Mouse (Mus musculus): ENCODE results near the gene Mis18bp1. TPM values are rescaled to one million over a fixed set of nuclear protein-coding genes. Genes with fewer than 3 reads are reported as not detected.
"Not testable (repeated sequence)": the region's sequence is repeated elsewhere in the genome, so short reads cannot be mapped to it uniquely, and the experiment has no call there.

Mis18bp1 gene
- polyA plus RNA-seq (2011; ENCODE audit: insufficient read length, low read depth, missing spikeins): 14.1 and 18.1 TPM in 2 replicates

GRCm38 (mm10) chr12:65172021-65172951 lies at the start of gene Mis18bp1:
Mis18bp1 (minus strand) TSS chr12:65172604.
- H3K4me3 ChIP-seq (ENCODE audit: insufficient read depth, low read length): peak within 1 kb of the TSS; percentile 98
- peak; percentile 56 for TF ChIP-seq POLR2A (IDR thresholded peaks at IDR 0.05; ENCODE audit: low read depth, low read length)
- TF ChIP-seq CTCF (IDR thresholded peaks at IDR 0.05; ENCODE audit: borderline replicate concordance, insufficient read depth, low read length): no peak

GRCm38 (mm10) chr12:65216404-65216840 lies 44.0 kb upstream of the Mis18bp1 start:
- TF ChIP-seq POLR2A (IDR thresholded peaks at IDR 0.05; ENCODE audit: low read depth, low read length): no peak
- TF ChIP-seq CTCF (IDR thresholded peaks at IDR 0.05; ENCODE audit: borderline replicate concordance, insufficient read depth, low read length): no peak
- H3K27ac ChIP-seq (ENCODE audit: insufficient read depth, low read length): no peak overlapping the region
- no peaks in the 10 kb centered on the region for H3K4me1 ChIP-seq (ENCODE audit: control insufficient read depth, insufficient read depth, low read length)
- H3K4me3 ChIP-seq (ENCODE audit: insufficient read depth, low read length): no peak overlapping the region

More at GRCm38 (mm10) chr12:65172021-65172951, at the start of gene Mis18bp1:
- H3K4me1 ChIP-seq (ENCODE audit: control insufficient read depth, insufficient read depth, low read length): no peaks in the 10 kb centered on the region; the same call in 1 of the 2 replicates
- peak within 1 kb of the TSS; percentile 95 for H3K27ac ChIP-seq (ENCODE audit: insufficient read depth, low read length)

GRCm38 (mm10) chr12:65206431-65206830 lies 34.0 kb upstream of the Mis18bp1 start:
- TF ChIP-seq CTCF (IDR thresholded peaks at IDR 0.05; ENCODE audit: borderline replicate concordance, insufficient read depth, low read length): no peak
- TF ChIP-seq POLR2A (IDR thresholded peaks at IDR 0.05; ENCODE audit: low read depth, low read length): no peak
- Histone ChIP-seq H3K4me3 (ENCODE audit: insufficient read depth, low read length) (no peak overlapping the region), H3K27ac (ENCODE audit: insufficient read depth, low read length) (no peak overlapping the region)

DNA sequence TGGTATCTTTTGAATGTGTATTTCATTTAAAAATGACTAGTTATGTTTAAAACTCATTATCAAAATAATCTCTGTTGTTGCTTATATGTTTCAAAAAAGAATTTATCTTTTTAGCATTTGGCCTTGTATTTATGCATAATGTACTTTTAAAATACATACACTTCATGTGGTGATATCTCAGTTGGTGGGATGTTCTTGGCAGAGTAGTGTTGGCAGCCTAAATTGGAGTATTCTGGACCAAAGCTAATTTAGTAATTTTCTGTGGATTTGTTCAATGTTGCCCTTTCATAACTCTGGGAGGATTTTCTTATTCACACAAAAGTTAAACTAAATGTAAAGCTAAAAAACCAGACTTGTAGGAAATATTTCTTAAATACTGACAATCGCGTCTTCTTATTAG lies 29.4 kb upstream of the Mis18bp1 start:
- TF ChIP-seq CTCF (IDR thresholded peaks at IDR 0.05; ENCODE audit: borderline replicate concordance, insufficient read depth, low read length) (no peak), POLR2A (IDR thresholded peaks at IDR 0.05; ENCODE audit: low read depth, low read length) (no peak)
- Histone ChIP-seq H3K27ac (ENCODE audit: insufficient read depth, low read length) (no peak overlapping the region), H3K4me3 (ENCODE audit: insufficient read depth, low read length) (no peak overlapping the region), H3K4me1 (ENCODE audit: control insufficient read depth, insufficient read depth, low read length) (no peaks in the 10 kb centered on the region)

More at GRCm38 (mm10) chr12:65206431-65206830, 34.0 kb upstream of the Mis18bp1 start:
- no peaks in the 10 kb centered on the region for H3K4me1 ChIP-seq (ENCODE audit: control insufficient read depth, insufficient read depth, low read length)

DNA sequence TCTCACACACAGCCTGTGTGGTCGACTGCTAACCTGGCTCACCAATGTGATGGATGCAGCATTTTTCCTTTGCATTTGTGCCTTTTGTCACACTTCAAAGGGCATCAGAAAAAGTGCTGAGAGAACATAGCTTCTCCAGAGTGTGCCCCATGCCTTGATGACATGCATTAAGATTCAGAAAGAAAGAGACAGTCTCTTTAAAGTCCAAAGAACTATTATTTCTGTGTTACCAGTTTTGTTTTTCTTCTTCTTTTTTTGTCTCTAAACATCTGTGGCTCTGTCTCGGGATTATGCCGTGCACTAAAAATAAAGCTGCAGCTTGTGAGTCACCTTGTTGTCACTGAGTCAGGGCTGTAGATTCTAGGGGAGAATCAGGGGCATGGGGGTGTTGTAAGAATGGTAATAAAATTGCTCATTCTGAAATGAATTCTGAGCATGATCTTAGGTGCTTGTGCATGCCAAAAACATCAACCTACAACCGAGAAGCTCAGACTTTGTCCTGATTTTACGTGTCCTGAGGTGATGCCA lies 21.7 kb upstream of the Mis18bp1 start:
- no peak for TF ChIP-seq POLR2A (IDR thresholded peaks at IDR 0.05; ENCODE audit: low read depth, low read length)
- peak overlapping the region; percentile 72; the same call in 1 of the 2 replicates for H3K27ac ChIP-seq (ENCODE audit: insufficient read depth, low read length)
- H3K4me3 ChIP-seq (ENCODE audit: insufficient read depth, low read length): no peak overlapping the region
- H3K4me1 ChIP-seq (ENCODE audit: control insufficient read depth, insufficient read depth, low read length): peaks cover 2% of the 10 kb centered on the region

DNA sequence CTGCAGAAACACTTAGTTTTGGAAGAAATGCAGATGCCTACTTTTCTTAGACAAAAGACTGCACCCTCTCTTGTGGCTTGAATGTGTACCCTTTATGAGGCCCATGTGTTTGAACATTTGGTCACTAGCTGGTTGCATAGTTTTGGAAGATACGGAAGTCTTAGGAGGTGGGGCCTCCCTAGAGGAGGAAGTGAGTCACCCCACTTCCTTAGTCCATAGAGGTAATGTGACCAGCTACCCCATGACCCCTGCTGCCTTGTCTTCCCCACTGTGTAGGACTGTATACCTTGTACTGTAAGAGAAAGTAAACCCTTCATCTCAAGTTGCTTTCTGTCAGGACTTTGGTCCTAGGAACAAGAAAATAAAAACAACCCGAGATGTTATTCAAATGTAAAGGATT lies 16.8 kb upstream of the Mis18bp1 start:
- TF ChIP-seq CTCF (IDR thresholded peaks at IDR 0.05; ENCODE audit: borderline replicate concordance, insufficient read depth, low read length): no peak
- TF ChIP-seq POLR2A (IDR thresholded peaks at IDR 0.05; ENCODE audit: low read depth, low read length): no peak
- Histone ChIP-seq H3K4me3 (ENCODE audit: insufficient read depth, low read length) (no peak overlapping the region), H3K4me1 (ENCODE audit: control insufficient read depth, insufficient read depth, low read length) (peaks cover 2% of the 10 kb centered on the region; the same call in 1 of the 2 replicates), H3K27ac (ENCODE audit: insufficient read depth, low read length) (no peak overlapping the region)

DNA sequence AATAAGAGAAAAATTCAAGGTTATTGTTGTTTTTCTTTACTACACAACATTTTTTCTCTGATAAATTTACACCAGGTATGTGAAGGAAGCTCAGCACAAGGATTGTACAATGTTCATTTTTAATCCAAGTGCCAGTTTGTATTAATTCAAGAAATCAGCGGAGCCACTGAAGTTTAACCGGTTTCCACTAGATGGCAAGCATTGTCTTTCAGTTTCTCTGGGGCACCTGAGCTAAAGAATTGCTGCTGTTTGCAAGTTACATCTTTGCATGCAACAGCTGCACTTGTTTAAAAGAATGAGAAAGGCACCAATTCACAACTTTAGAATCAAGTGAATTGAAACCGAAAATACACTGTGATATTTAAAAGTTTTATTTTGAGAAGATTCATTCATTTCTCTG lies 15.0 kb upstream of the Mis18bp1 start:
- Histone ChIP-seq H3K4me3 (ENCODE audit: insufficient read depth, low read length) (no peak overlapping the region), H3K27ac (ENCODE audit: insufficient read depth, low read length) (no peak overlapping the region), H3K4me1 (ENCODE audit: control insufficient read depth, insufficient read depth, low read length) (no peaks in the 10 kb centered on the region)
- no peak for TF ChIP-seq CTCF (IDR thresholded peaks at IDR 0.05; ENCODE audit: borderline replicate concordance, insufficient read depth, low read length)
- no peak for TF ChIP-seq POLR2A (IDR thresholded peaks at IDR 0.05; ENCODE audit: low read depth, low read length)

- no peak overlapping the region for H3K27ac ChIP-seq (ENCODE audit: insufficient read depth, low read length)
- H3K4me3 ChIP-seq (ENCODE audit: insufficient read depth, low read length): peak overlapping the region; percentile 32; the same call in 1 of the 2 replicates
- TF ChIP-seq POLR2A (IDR thresholded peaks at IDR 0.05; ENCODE audit: low read depth, low read length) (no peak), CTCF (IDR thresholded peaks at IDR 0.05; ENCODE audit: borderline replicate concordance, insufficient read depth, low read length) (no peak)
- no peaks in the 10 kb centered on the region; the same call in 1 of the 2 replicates for H3K4me1 ChIP-seq (ENCODE audit: control insufficient read depth, insufficient read depth, low read length)
Measured at GRCm38 (mm10) chr12:65173736-65174135, 1.3 kb upstream of the Mis18bp1 start.

- not testable (repeated sequence) for H3K4me1 ChIP-seq (ENCODE audit: control insufficient read depth, insufficient read depth, low read length)
- H3K4me3 ChIP-seq (ENCODE audit: insufficient read depth, low read length): peak overlapping the region; percentile 32
- H3K27ac ChIP-seq (ENCODE audit: insufficient read depth, low read length): peak overlapping the region; percentile 95
Measured at GRCm38 (mm10) chr12:65172959-65173358, 555 bp upstream of the Mis18bp1 start.

DNA sequence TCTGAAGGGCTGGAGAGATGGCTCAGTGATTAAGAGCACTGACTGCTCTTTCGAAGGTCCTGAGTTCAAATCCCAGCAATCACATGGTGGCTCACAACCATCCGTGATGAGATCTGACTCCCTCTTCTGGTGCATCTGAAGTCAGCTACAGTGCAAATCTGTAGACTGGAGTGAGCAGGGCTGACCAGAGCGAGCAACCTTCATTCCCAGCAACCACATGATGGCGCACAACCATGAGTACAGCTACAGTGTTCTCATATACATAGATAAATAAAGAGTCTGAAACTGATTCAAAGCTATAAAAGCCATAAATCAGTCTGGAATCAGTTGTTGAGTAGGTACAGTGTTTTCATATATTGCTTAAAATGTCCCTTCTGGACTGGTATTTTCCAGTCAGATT lies 36.3 kb downstream of the Mis18bp1 start:
- H3K4me1 ChIP-seq (ENCODE audit: control insufficient read depth, insufficient read depth, low read length); H3K4me3 ChIP-seq (ENCODE audit: insufficient read depth, low read length): not testable (repeated sequence)

More for the DNA sequence above, 36.3 kb downstream of the Mis18bp1 start:
- H3K27ac ChIP-seq (ENCODE audit: insufficient read depth, low read length): not testable (repeated sequence)
